22 mouse cellular contexts compared by ENCODE assay signal in genomic region chr14:49089461-49090058, GRCm38 (mm10). TPM values are rescaled to one million over a fixed set of nuclear protein-coding genes. Genes with fewer than 3 reads are reported as not detected.
DNase-seq lines count a peak whose midpoint lies in the region; ATAC-seq lines count a peak whose summit lies in the region.
"Had no signal": no experiment of that assay in that cellular context is flagged by ENCODE, and none has a peak within 500 bp of the region (broad histone marks: within the 10 kb centered on the region; RNA-seq: fewer than 3 reads in every experiment).

No protein-coding gene starts in this region.

- H3K4me1 ChIP-seq in forebrain, embryonic 14.5 days (ENCODE audit: control insufficient read depth, insufficient read depth, low read length), result no peaks in the 10 kb centered on the region
- H3K4me1 ChIP-seq in forebrain, embryonic 15.5 days, result no peaks in the 10 kb centered on the region
- H3K4me1 ChIP-seq in midbrain, embryonic 13.5 days (replicated peaks), result peaks cover 25% of the 10 kb centered on the region
- H3K4me1 ChIP-seq: embryonic facial prominence, embryonic 13.5 days; heart, embryonic 10.5 days; limb, embryonic 12.5 days; liver, embryonic 13.5 days had no signal

- H3K9me3 ChIP-seq in forebrain, embryonic 14.5 days (replicated peaks; ENCODE audit: control insufficient read depth, low read length), result no peaks in the 10 kb centered on the region
- no peaks in the 10 kb centered on the region for H3K9me3 ChIP-seq in forebrain, embryonic 15.5 days
- no peaks in the 10 kb centered on the region for H3K9me3 ChIP-seq in midbrain, embryonic 13.5 days
- H3K9me3 ChIP-seq: embryonic facial prominence, embryonic 13.5 days; heart, embryonic 10.5 days; limb, embryonic 12.5 days; liver, embryonic 13.5 days had no signal

- no peak overlapping the region for H3K9ac ChIP-seq in forebrain, embryonic 14.5 days (ENCODE audit: low read length)
- H3K9ac ChIP-seq in forebrain, embryonic 15.5 days (replicated peaks), result no peak overlapping the region
- no peak overlapping the region for H3K9ac ChIP-seq in midbrain, embryonic 13.5 days (replicated peaks)
- H3K9ac ChIP-seq: embryonic facial prominence, embryonic 13.5 days; limb, embryonic 12.5 days; liver, embryonic 13.5 days; lung, embryonic 14.5 days had no signal

- ATAC-seq in forebrain, embryonic 14.5 days, result no peak
- ATAC-seq in forebrain, embryonic 15.5 days (replicated peaks), result no peak
- ATAC-seq in CD4-positive, CD25-positive, alpha-beta regulatory T cell, adult 4 months, result peak; percentile 96
- peak; percentile 85 for ATAC-seq in midbrain, embryonic 13.5 days

- peak; percentile 17 for DNase-seq in forebrain, embryonic 14.5 days (ENCODE audit: low spot score)
- peak; percentile 66 for DNase-seq in embryo, embryonic 10 days (ENCODE audit: low spot score)
- DNase-seq in layer of hippocampus, postnatal 36 days, result no peak
- no peak for DNase-seq in layer of hippocampus, postnatal 10 days (ENCODE audit: low spot score in 2 of 2)
- DNase-seq in lung, postnatal 4 days, result no peak
- DNase-seq: adrenal gland, postnatal 36 days; B cell, adult 2 months; cerebellum, adult 18-20 months; cerebellum, postnatal 25 days; kidney, adult 9 months; kidney, postnatal 4 days; layer of hippocampus, adult 9-11 months; liver, embryonic 13.5 days; lung, embryonic 14.5 days; lung, postnatal 36 days had no signal

- 2% methylated on average over 6 of the region's 6 CpGs for WGBS in forebrain, embryonic 14.5 days
- 4% methylated on average over 6 of the region's 6 CpGs for WGBS in forebrain, embryonic 15.5 days
- WGBS in midbrain, embryonic 13.5 days, result 4% methylated on average over 6 of the region's 6 CpGs

- no peak overlapping the region for H3K4me3 ChIP-seq in forebrain, embryonic 14.5 days (ENCODE audit: low read depth, low read length)
- H3K4me3 ChIP-seq in forebrain, embryonic 15.5 days, result no peak overlapping the region
- H3K4me3 ChIP-seq in midbrain, embryonic 13.5 days (replicated peaks), result no peak overlapping the region
- H3K4me3 ChIP-seq: embryonic facial prominence, embryonic 13.5 days; heart, embryonic 10.5 days; limb, embryonic 12.5 days; liver, embryonic 13.5 days had no signal

- no peak overlapping the region for H3K4me2 ChIP-seq in forebrain, embryonic 14.5 days (ENCODE audit: low read length)
- H3K4me2 ChIP-seq in forebrain, embryonic 15.5 days (replicated peaks), result no peak overlapping the region
- no peak overlapping the region for H3K4me2 ChIP-seq in midbrain, embryonic 13.5 days (replicated peaks)
- H3K4me2 ChIP-seq: embryonic facial prominence, embryonic 13.5 days; limb, embryonic 12.5 days; liver, embryonic 13.5 days; lung, embryonic 14.5 days had no signal

- no peak overlapping the region for H3K27ac ChIP-seq in forebrain, embryonic 14.5 days (ENCODE audit: low read depth, low read length)
- H3K27ac ChIP-seq in forebrain, embryonic 15.5 days (replicated peaks), result no peak overlapping the region
- H3K27ac ChIP-seq in midbrain, embryonic 13.5 days, result no peak overlapping the region
- H3K27ac ChIP-seq: embryonic facial prominence, embryonic 13.5 days; heart, embryonic 10.5 days; limb, embryonic 12.5 days; liver, embryonic 13.5 days; stomach, postnatal 0 days had no signal

- no peaks in the 10 kb centered on the region for H3K27me3 ChIP-seq in forebrain, embryonic 14.5 days (replicated peaks; ENCODE audit: control insufficient read depth, insufficient read depth, low read length)
- no peaks in the 10 kb centered on the region for H3K27me3 ChIP-seq in forebrain, embryonic 15.5 days
- H3K27me3 ChIP-seq in midbrain, embryonic 13.5 days, result 0 out of 2 replicates have a peak, but pooled peaks cover 3% of the 10 kb centered on the region
- H3K27me3 ChIP-seq: embryonic facial prominence, embryonic 13.5 days; limb, embryonic 12.5 days; liver, embryonic 13.5 days had no signal

- peaks cover 13% of the 10 kb centered on the region for H3K36me3 ChIP-seq in forebrain, embryonic 14.5 days (ENCODE audit: control insufficient read depth, insufficient read depth, low read length)
- 0 out of 2 replicates have a peak, but pooled peaks cover 7% of the 10 kb centered on the region for H3K36me3 ChIP-seq in forebrain, embryonic 15.5 days
- peaks cover 12% of the 10 kb centered on the region for H3K36me3 ChIP-seq in midbrain, embryonic 13.5 days

RNA-seq across cellular contexts. Expression of gene Exoc5, which starts 23.1 kb away (rescaled TPM):
- polyA plus RNA-seq in forebrain, embryonic 14.5 days (2014; fragmentation: Nextera tagmentation; extraction: Ambion mirVana), result 82.1 and 102 TPM in 2 replicates
- polyA plus RNA-seq in forebrain, embryonic 15.5 days (2015; fragmentation: Nextera tagmentation; extraction: Ambion mirVana), result 78.2 and 80.8 TPM in 2 replicates
- 10 to 100 TPM; 12.1 to 16.7 TPM for polyA plus RNA-seq in CD4-positive, CD25-positive, alpha-beta regulatory T cell, adult 4 months (2017; shearing (Covaris generic))
- 80.3 and 86.7 TPM in 2 replicates for polyA plus RNA-seq in midbrain, embryonic 13.5 days (2015; fragmentation: Nextera tagmentation; extraction: Ambion mirVana)
- total RNA-seq in layer of hippocampus, postnatal 36 days (2021), result 10 to 100 TPM; 57.3 to 57.4 TPM
- total RNA-seq in layer of hippocampus, postnatal 10 days (2021), result 10 to 100 TPM; 65.0 to 67.4 TPM

RNA-seq across cellular contexts. Expression of gene Ap5m1, which starts 23.7 kb away (rescaled TPM):
- polyA plus RNA-seq in forebrain, embryonic 14.5 days (2014; fragmentation: Nextera tagmentation; extraction: Ambion mirVana), result 25.9 and 27.8 TPM in 2 replicates
- 25.5 and 25.8 TPM in 2 replicates for polyA plus RNA-seq in forebrain, embryonic 15.5 days (2015; fragmentation: Nextera tagmentation; extraction: Ambion mirVana)
- 10 to 100 TPM; 52.9 to 53.8 TPM for polyA plus RNA-seq in CD4-positive, CD25-positive, alpha-beta regulatory T cell, adult 4 months (2017; shearing (Covaris generic))
- polyA plus RNA-seq in midbrain, embryonic 13.5 days (2015; fragmentation: Nextera tagmentation; extraction: Ambion mirVana), result 25.8 and 27.4 TPM in 2 replicates
- total RNA-seq in layer of hippocampus, postnatal 36 days (2021), result 10 to 100 TPM; 22.7 to 23.0 TPM
- 10 to 100 TPM; 20.5 to 21.5 TPM for total RNA-seq in layer of hippocampus, postnatal 10 days (2021)

Comparison
In these comparisons a context has a peak if more than half of its experiments do, and no peak if none do; other contexts are left out.
1. ATAC-seq: peak in CD4-positive, CD25-positive, alpha-beta regulatory T cell, adult 4 months (single experiment) and midbrain, embryonic 13.5 days (single experiment); none in forebrain, embryonic 14.5 days (single experiment) and forebrain, embryonic 15.5 days (single experiment).
2. DNase-seq: peak in forebrain, embryonic 14.5 days (single experiment) and embryo, embryonic 10 days (single experiment); none in layer of hippocampus, postnatal 36 days (0 of 2), layer of hippocampus, postnatal 10 days (0 of 2) and lung, postnatal 4 days (0 of 2).